Mouse (Mus musculus): ENCODE measurements around the gene Hivep3. TPM values are rescaled to one million over a fixed set of nuclear protein-coding genes. Genes with fewer than 3 reads are reported as not detected.

Gene Hivep3
- polyA plus RNA-seq, 2 experiments = 3.8 to 5.1 TPM

- WGBS = 68% methylated on average over 3 of the region's 3 CpGs
- Histone ChIP-seq H3K36me3 (ENCODE audit: control insufficient read depth, insufficient read depth, low read length) (no peaks in the 10 kb centered on the region), H3K27ac (replicated peaks; ENCODE audit: low read depth, low read length) (no peak overlapping the region), H3K9me3 (ENCODE audit: control insufficient read depth, low read length) (no peaks in the 10 kb centered on the region), H3K4me2 (replicated peaks; ENCODE audit: low read depth, low read length, severe bottlenecking) (no peak overlapping the region), H3K4me1 (ENCODE audit: control insufficient read depth, insufficient read depth, low read length) (no peaks in the 10 kb centered on the region), H3K9ac (ENCODE audit: low read depth, low read length, severe bottlenecking) (no peak overlapping the region), H3K27me3 (ENCODE audit: control insufficient read depth, insufficient read depth, low read length) (no peaks in the 10 kb centered on the region), H3K4me3 (replicated peaks; ENCODE audit: low read length) (no peak overlapping the region)
- no peak for DNase-seq (ENCODE audit: low spot score)
- no peak for TF ChIP-seq POLR2A (IDR thresholded peaks at IDR 0.05; ENCODE audit: borderline replicate concordance, extremely low read depth, insufficient read depth, insufficient read length)
- ATAC-seq (ENCODE audit: low FRiP score, low read depth) = no peak
Measured at GRCm38 (mm10) chr4:119844267-119844666, 110.7 kb downstream of the Hivep3 start.

GRCm38 (mm10) chr4:119845596-119846161 lies 112.1 kb downstream of the Hivep3 start:
- H3K9ac ChIP-seq (ENCODE audit: low read depth, low read length, severe bottlenecking) = no peak overlapping the region
- no peaks in the 10 kb centered on the region for H3K36me3 ChIP-seq (ENCODE audit: control insufficient read depth, insufficient read depth, low read length)
- no peaks in the 10 kb centered on the region for H3K27me3 ChIP-seq (ENCODE audit: control insufficient read depth, insufficient read depth, low read length)
- no peak overlapping the region for H3K4me2 ChIP-seq (replicated peaks; ENCODE audit: low read depth, low read length, severe bottlenecking)
- no peak overlapping the region for H3K4me3 ChIP-seq (replicated peaks; ENCODE audit: low read length)
- no peaks in the 10 kb centered on the region for H3K4me1 ChIP-seq (ENCODE audit: control insufficient read depth, insufficient read depth, low read length)
- TF ChIP-seq POLR2A (IDR thresholded peaks at IDR 0.05; ENCODE audit: borderline replicate concordance, extremely low read depth, insufficient read depth, insufficient read length) = no peak
- ATAC-seq (ENCODE audit: low FRiP score, low read depth) (no peak), DNase-seq (ENCODE audit: low spot score) (no peak)
- 63% methylated on average over 3 of the region's 3 CpGs for WGBS
- no peaks in the 10 kb centered on the region for H3K9me3 ChIP-seq (ENCODE audit: control insufficient read depth, low read length)
- H3K27ac ChIP-seq (replicated peaks; ENCODE audit: low read depth, low read length) = no peak overlapping the region

- Histone ChIP-seq H3K4me3 (replicated peaks; ENCODE audit: low read length) (no peak overlapping the region), H3K4me2 (replicated peaks; ENCODE audit: low read depth, low read length, severe bottlenecking) (no peak overlapping the region), H3K27me3 (ENCODE audit: control insufficient read depth, insufficient read depth, low read length) (no peaks in the 10 kb centered on the region), H3K9ac (ENCODE audit: low read depth, low read length, severe bottlenecking) (no peak overlapping the region), H3K9me3 (ENCODE audit: control insufficient read depth, low read length) (no peaks in the 10 kb centered on the region), H3K36me3 (ENCODE audit: control insufficient read depth, insufficient read depth, low read length) (no peaks in the 10 kb centered on the region), H3K27ac (replicated peaks; ENCODE audit: low read depth, low read length) (no peak overlapping the region), H3K4me1 (ENCODE audit: control insufficient read depth, insufficient read depth, low read length) (peaks cover 7% of the 10 kb centered on the region; the same call in 1 of the 2 replicates)
- DNase-seq (ENCODE audit: low spot score) (peak; percentile 11), ATAC-seq (ENCODE audit: low FRiP score, low read depth) (no peak)
- no peak for TF ChIP-seq POLR2A (IDR thresholded peaks at IDR 0.05; ENCODE audit: borderline replicate concordance, extremely low read depth, insufficient read depth, insufficient read length)
- 60% methylated on average over 8 of the region's 8 CpGs for WGBS
Measured at GRCm38 (mm10) chr4:119852483-119852882, 118.9 kb downstream of the Hivep3 start.

- no peak overlapping the region for H3K9ac ChIP-seq (ENCODE audit: low read depth, low read length, severe bottlenecking)
- H3K4me1 ChIP-seq (ENCODE audit: control insufficient read depth, insufficient read depth, low read length) = peaks cover 7% of the 10 kb centered on the region; the same call in 1 of the 2 replicates
- TF ChIP-seq POLR2A (IDR thresholded peaks at IDR 0.05; ENCODE audit: borderline replicate concordance, extremely low read depth, insufficient read depth, insufficient read length) = no peak
- 49% methylated on average over 9 of the region's 9 CpGs for WGBS
- H3K36me3 ChIP-seq (ENCODE audit: control insufficient read depth, insufficient read depth, low read length) = no peaks in the 10 kb centered on the region
- no peak overlapping the region for H3K4me3 ChIP-seq (replicated peaks; ENCODE audit: low read length)
- H3K27ac ChIP-seq (replicated peaks; ENCODE audit: low read depth, low read length) = no peak overlapping the region
- ATAC-seq (ENCODE audit: low FRiP score, low read depth) (no peak), DNase-seq (ENCODE audit: low spot score) (no peak)
- H3K27me3 ChIP-seq (ENCODE audit: control insufficient read depth, insufficient read depth, low read length) = no peaks in the 10 kb centered on the region
- no peaks in the 10 kb centered on the region for H3K9me3 ChIP-seq (ENCODE audit: control insufficient read depth, low read length)
- no peak overlapping the region for H3K4me2 ChIP-seq (replicated peaks; ENCODE audit: low read depth, low read length, severe bottlenecking)
Measured at GRCm38 (mm10) chr4:119854307-119855144, 120.9 kb downstream of the Hivep3 start.

GRCm38 (mm10) chr4:119859454-119859853 lies 125.9 kb downstream of the Hivep3 start:
- WGBS = 68% methylated on average over 4 of the region's 4 CpGs
- DNase-seq (ENCODE audit: low spot score) = no peak
- Histone ChIP-seq H3K36me3 (ENCODE audit: control insufficient read depth, insufficient read depth, low read length) (no peaks in the 10 kb centered on the region), H3K4me3 (replicated peaks; ENCODE audit: low read length) (no peak overlapping the region), H3K27me3 (ENCODE audit: control insufficient read depth, insufficient read depth, low read length) (no peaks in the 10 kb centered on the region), H3K4me1 (ENCODE audit: control insufficient read depth, insufficient read depth, low read length) (peaks cover 5% of the 10 kb centered on the region; the same call in 1 of the 2 replicates), H3K27ac (replicated peaks; ENCODE audit: low read depth, low read length) (no peak overlapping the region), H3K4me2 (replicated peaks; ENCODE audit: low read depth, low read length, severe bottlenecking) (no peak overlapping the region), H3K9ac (ENCODE audit: low read depth, low read length, severe bottlenecking) (no peak overlapping the region), H3K9me3 (ENCODE audit: control insufficient read depth, low read length) (no peaks in the 10 kb centered on the region)
- ATAC-seq (ENCODE audit: low FRiP score, low read depth) = no peak
- no peak for TF ChIP-seq POLR2A (IDR thresholded peaks at IDR 0.05; ENCODE audit: borderline replicate concordance, extremely low read depth, insufficient read depth, insufficient read length)
